Mouse (Mus musculus) CH12.LX (cell line): ENCODE measurements at regions not wholly inside any gene's neighbourhood (a gene's known extent, or its start where the extent isn't known, plus 50 kb on each side); places are given as distances from the start of the nearest gene placed in this dataset.

Experiments used
- DNase-seq: peaks from one replicate; pipeline ENCODE4 v3.0.0-alpha.2; 2013; ENCODE audit errors: extremely low read depth
- H3K27ac ChIP-seq: 2 replicates; pipeline ENCODE4 v1.5.1; 2012; ENCODE audit warnings: low read depth, mild to moderate bottlenecking, control low read depth, moderate library complexity; ENCODE audit not compliant: insufficient read depth
- H3K27me3 ChIP-seq: replicated peaks from 2 replicates; pipeline ENCODE3; 2012; ENCODE audit warnings: inconsistent platforms
- H3K36me3 ChIP-seq, 2 experiments: replicated peaks in 1 of 2; 2 replicates each; pipeline versions ENCODE3 to v1.6.1; 2012; ENCODE audit warnings: inconsistent platforms in 1 of 2, low read length in 1 of 2, mild to moderate bottlenecking in 1 of 2, mixed read lengths in 1 of 2, moderate library complexity in 1 of 2; ENCODE audit not compliant: control insufficient read depth in 1 of 2, insufficient read depth in 1 of 2
- H3K4me1 ChIP-seq, 2 experiments: 2 replicates each; pipeline ENCODE4 v1.6.1; 2012; ENCODE audit warnings: inconsistent platforms in 1 of 2, moderate library complexity in 1 of 2; ENCODE audit not compliant: insufficient read depth in 2 of 2, control insufficient read depth in 1 of 2
- H3K4me2 ChIP-seq: 2 replicates; pipeline ENCODE4 v1.6.1; 2012; ENCODE audit warnings: low read depth, mild to moderate bottlenecking, control low read depth; ENCODE audit not compliant: poor library complexity, insufficient read depth, severe bottlenecking
- H3K4me3 ChIP-seq, 3 experiments: fragments of 150-350 bp in 1 of 3; sonication (generic) in 1 of 3; replicated peaks in 1 of 3; 2 replicates each; pipeline versions ENCODE3 to v1.5.1; 2011 to 2012; ENCODE audit warnings: low read depth in 2 of 3, low read length in 2 of 3, mild to moderate bottlenecking in 2 of 3, moderate library complexity in 2 of 3, control low read depth in 1 of 3, improper control_type of control experiment in 1 of 3, inconsistent platforms in 1 of 3, mixed read lengths in 1 of 3; ENCODE audit not compliant: poor library complexity in 1 of 3
- H3K79me2 ChIP-seq: replicated peaks from 2 replicates; pipeline ENCODE4 v1.6.1; 2012; ENCODE audit warnings: mild to moderate bottlenecking, moderate library complexity; ENCODE audit not compliant: control insufficient read depth, poor library complexity, insufficient read depth, severe bottlenecking; ENCODE audit errors: extremely low read depth
- H3K9ac ChIP-seq: 2 replicates; pipeline ENCODE4 v1.6.1; 2012; ENCODE audit warnings: low read depth, mild to moderate bottlenecking, control low read depth, moderate library complexity; ENCODE audit not compliant: insufficient read depth
- H3K9me3 ChIP-seq: replicated peaks from 2 replicates; pipeline ENCODE3; 2012; ENCODE audit warnings: low read length, inconsistent platforms, mixed read lengths
- BHLHE40 ChIP-seq: IDR thresholded peaks from 2 replicates; pipeline ENCODE4 v1.6.1; 2011; ENCODE audit warnings: mild to moderate bottlenecking, low read depth, low read length, improper control_type of control experiment
- E2F4 ChIP-seq: IDR thresholded peaks from 2 replicates; pipeline ENCODE4 v1.6.1; 2011; ENCODE audit warnings: low read depth, low read length, improper control_type of control experiment; ENCODE audit not compliant: insufficient replicate concordance
- ELF1 ChIP-seq: IDR thresholded peaks from 2 replicates; pipeline ENCODE4 v1.6.1; 2014; ENCODE audit warnings: low read depth, mild to moderate bottlenecking, inconsistent platforms, low read length, improper control_type of control experiment
- ETS1 ChIP-seq: conservative IDR thresholded peaks from 2 replicates; pipeline ENCODE4 v1.6.1; 2012; ENCODE audit warnings: low read depth, mild to moderate bottlenecking, inconsistent platforms, low read length, improper control_type of control experiment, moderate library complexity
- GABPA ChIP-seq: IDR thresholded peaks from 2 replicates; pipeline ENCODE4 v1.6.1; 2012; ENCODE audit warnings: low read depth, low read length, improper control_type of control experiment, inconsistent platforms; ENCODE audit not compliant: insufficient replicate concordance
- HCFC1 ChIP-seq: IDR thresholded peaks from 2 replicates; pipeline ENCODE4 v1.6.1; 2012; ENCODE audit warnings: low read depth, mild to moderate bottlenecking, inconsistent platforms, low read length, improper control_type of control experiment
- IRF4 ChIP-seq: IDR thresholded peaks from 2 replicates; pipeline ENCODE4 v1.6.1; 2014; ENCODE audit warnings: low read depth, mild to moderate bottlenecking, inconsistent platforms, low read length, improper control_type of control experiment
- JUN ChIP-seq: IDR thresholded peaks from 2 replicates; pipeline ENCODE4 v1.6.1; 2011; ENCODE audit warnings: low read depth, mild to moderate bottlenecking, low read length, improper control_type of control experiment, moderate library complexity; ENCODE audit not compliant: insufficient read depth
- KAT2A ChIP-seq: IDR thresholded peaks from 2 replicates; pipeline ENCODE4 v1.6.1; 2012; ENCODE audit warnings: low read length, improper control_type of control experiment, inconsistent platforms; ENCODE audit not compliant: insufficient replicate concordance
- MAZ ChIP-seq: IDR thresholded peaks from 2 replicates; pipeline ENCODE4 v1.6.1; 2012; ENCODE audit warnings: low read depth, mild to moderate bottlenecking, inconsistent platforms, low read length, improper control_type of control experiment, moderate library complexity
- NELFE ChIP-seq: IDR thresholded peaks from 2 replicates; pipeline ENCODE4 v1.6.1; 2011; ENCODE audit warnings: low read depth, low read length, improper control_type of control experiment
- PAX5 ChIP-seq: IDR thresholded peaks from 2 replicates; pipeline ENCODE4 v1.6.1; 2012; ENCODE audit warnings: low read length, inconsistent platforms, mixed read lengths
- POLR2A ChIP-seq: IDR thresholded peaks from 2 replicates; pipeline ENCODE4 v1.6.1; 2011; ENCODE audit warnings: low read depth, mild to moderate bottlenecking, improper control_type of control experiment, low read length
- RAD21 ChIP-seq: IDR thresholded peaks from 2 replicates; pipeline ENCODE4 v1.6.1; 2011; ENCODE audit warnings: low read depth, mild to moderate bottlenecking, low read length, improper control_type of control experiment, moderate library complexity
- RCOR1 ChIP-seq: conservative IDR thresholded peaks from 2 replicates; pipeline ENCODE4 v1.6.1; 2012; ENCODE audit warnings: low read depth, mild to moderate bottlenecking, inconsistent platforms, low read length, improper control_type of control experiment
- SIN3A ChIP-seq: IDR thresholded peaks from 2 replicates; pipeline ENCODE4 v1.6.1; 2012; ENCODE audit warnings: low read length, improper control_type of control experiment, inconsistent platforms
- TBP ChIP-seq: conservative IDR thresholded peaks from 2 replicates; pipeline ENCODE4 v1.6.1; 2011; ENCODE audit warnings: low read depth, low read length, improper control_type of control experiment
- UBTF ChIP-seq: IDR thresholded peaks from 2 replicates; pipeline ENCODE4 v1.6.1; 2012; ENCODE audit warnings: low read depth, mild to moderate bottlenecking, inconsistent platforms, low read length, improper control_type of control experiment, moderate library complexity
- USF2 ChIP-seq: conservative IDR thresholded peaks from 2 replicates; pipeline ENCODE4 v1.6.1; 2011; ENCODE audit warnings: low read depth, low read length, improper control_type of control experiment
- ZKSCAN1 ChIP-seq: IDR thresholded peaks from 2 replicates; pipeline ENCODE4 v1.6.1; 2012; ENCODE audit warnings: low read depth, inconsistent platforms, low read length, improper control_type of control experiment, borderline replicate concordance
- ZMIZ1 ChIP-seq: IDR thresholded peaks from 2 replicates; pipeline ENCODE4 v1.6.1; 2012; ENCODE audit warnings: low read depth, mild to moderate bottlenecking, inconsistent platforms, low read length, improper control_type of control experiment
- ZNF384 ChIP-seq: IDR thresholded peaks from 2 replicates; pipeline ENCODE4 v1.6.1; 2012; ENCODE audit warnings: low read depth, low read length, improper control_type of control experiment, inconsistent platforms
- dilution Hi-C: fragments of 300-500 bp; cut with MboI; formaldehyde crosslinking; loops from 2 replicates; pipeline ENCODE4 v1.14.3; 2020; ENCODE audit warnings: low sequenced_read_pairs; ENCODE audit not compliant: extremely low pct_unique_long_range_greater_than_20kb, extremely low pct_ligation_motif_present
- in situ Hi-C: fragments of 300-500 bp; cut with MboI; formaldehyde crosslinking; loops from 3 replicates; pipeline ENCODE4 v1.14.3; 2019; ENCODE audit warnings: low sequenced_read_pairs, low pct_ligation_motif_present, low pct_unique_long_range_greater_than_20kb, mixed read lengths

DNA sequence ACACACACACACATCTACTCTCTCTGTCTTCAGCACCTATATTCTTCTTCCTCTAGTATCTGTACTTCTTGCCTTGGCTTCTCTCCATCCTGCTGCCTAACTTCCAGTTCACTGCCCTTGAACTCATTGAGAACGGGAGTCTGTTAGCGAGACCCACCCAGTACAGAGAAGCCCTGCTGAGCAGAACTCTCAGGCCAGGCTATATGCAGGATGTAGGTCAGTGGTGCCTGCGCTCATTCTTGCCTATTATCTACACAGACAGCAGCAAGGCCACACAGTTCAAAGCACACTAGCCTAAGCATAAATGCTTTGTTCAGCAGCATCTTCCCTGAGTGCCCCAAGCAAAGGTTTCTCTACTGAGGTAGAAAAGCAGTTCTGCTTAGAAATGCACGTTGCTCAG is 225.8 kb downstream of the Ddx10 start:
- Histone ChIP-seq H3K27me3 (no peaks in the 10 kb centered on the region), H3K4me2 (no peak overlapping the region), H3K79me2 (no peaks in the 10 kb centered on the region), H3K4me3 (no peak overlapping the region), H3K9me3 (no peaks in the 10 kb centered on the region), H3K9ac (no peak overlapping the region), H3K4me1 (no peaks in the 10 kb centered on the region), H3K27ac (no peak overlapping the region), H3K36me3 (no peaks in the 10 kb centered on the region)
- DNase-seq, result no peak
- in situ Hi-C loops, result no loop called here
- TF ChIP-seq RAD21, result no peak
- TF ChIP-seq TBP, result no peak
- TF ChIP-seq BHLHE40, result no peak
- TF ChIP-seq HCFC1, result no peak
- no peak for TF ChIP-seq JUN
- no peak for TF ChIP-seq ZMIZ1
- TF ChIP-seq NELFE, result no peak
- TF ChIP-seq GABPA, result no peak
- TF ChIP-seq ETS1, result no peak
- dilution Hi-C loops, result no loop called here

GRCm38 (mm10) chr9:53010741-53011140 is 237.1 kb downstream of the Ddx10 start:
- no peak for TF ChIP-seq IRF4
- TF ChIP-seq MAZ, result no peak
- no peak for TF ChIP-seq TBP
- no peak for TF ChIP-seq USF2
- no peak for TF ChIP-seq JUN
- TF ChIP-seq ZKSCAN1, result no peak
- no peak for TF ChIP-seq UBTF
- no peak for TF ChIP-seq ZMIZ1
- TF ChIP-seq RCOR1, result no peak
- TF ChIP-seq E2F4, result no peak
- no peak for TF ChIP-seq NELFE
- TF ChIP-seq POLR2A, result no peak
- TF ChIP-seq KAT2A, result no peak
- TF ChIP-seq ZNF384, result no peak
- no peak for TF ChIP-seq SIN3A
- no peak for TF ChIP-seq ELF1
- no peak for TF ChIP-seq PAX5
- in situ Hi-C loops (no loop called here), dilution Hi-C loops (no loop called here)
- H3K9me3 ChIP-seq, result peaks cover 6% of the 10 kb centered on the region
- no peak overlapping the region for H3K4me3 ChIP-seq
- no peak for DNase-seq
- no peaks in the 10 kb centered on the region for H3K36me3 ChIP-seq
- peaks cover 0 to 5% of the 10 kb centered on the region in 2 experiments; a peak in 1 of 4 replicates for H3K4me1 ChIP-seq
- H3K9ac ChIP-seq, result no peak overlapping the region
- no peak overlapping the region for H3K4me2 ChIP-seq
- no peaks in the 10 kb centered on the region for H3K79me2 ChIP-seq
- no peaks in the 10 kb centered on the region for H3K27me3 ChIP-seq
- no peak overlapping the region for H3K27ac ChIP-seq
